Mouse (Mus musculus): ENCODE measurements around the gene Gm10217. TPM values are rescaled to one million over a fixed set of nuclear protein-coding genes. Genes with fewer than 3 reads are reported as not detected.

Gm10217 gene
- polyA plus RNA-seq (2012; rRNA removed): not detected in 2 replicates

- DNase-seq (ENCODE audit: low read depth): no peak
These were observed at the start of gene Gm10217 for GRCm38 (mm10) chr8:9863951-9864350. TSS of gene Gm10217 (plus strand) at chr8:9864251.

- DNase-seq (ENCODE audit: low read depth): no peak
These were observed 39.3 kb upstream of the Gm10217 start for GRCm38 (mm10) chr8:9824770-9825169.

GRCm38 (mm10) chr8:9840257-9840656 lies 23.8 kb upstream of the Gm10217 start:
- DNase-seq (ENCODE audit: low read depth): no peak

- no peak for DNase-seq (ENCODE audit: low read depth)
These were observed 4.8 kb upstream of the Gm10217 start for GRCm38 (mm10) chr8:9859286-9859685.

- no peak for DNase-seq (ENCODE audit: low read depth)
These were observed 3.4 kb upstream of the Gm10217 start for GRCm38 (mm10) chr8:9860539-9861203.

GRCm38 (mm10) chr8:9865150-9865549 lies 1.1 kb downstream of the Gm10217 start:
- DNase-seq (ENCODE audit: low read depth): no peak

- DNase-seq (ENCODE audit: low read depth): no peak
These were observed 4.0 kb downstream of the Gm10217 start for GRCm38 (mm10) chr8:9868094-9868493.

GRCm38 (mm10) chr8:9876241-9876640 lies 12.2 kb downstream of the Gm10217 start:
- DNase-seq (ENCODE audit: low read depth): no peak

- DNase-seq (ENCODE audit: low read depth): no peak
These were observed 15.9 kb downstream of the Gm10217 start for GRCm38 (mm10) chr8:9879921-9880320.

GRCm38 (mm10) chr8:9886714-9887113 lies 22.7 kb downstream of the Gm10217 start:
- DNase-seq (ENCODE audit: low read depth): no peak

GRCm38 (mm10) chr8:9899199-9899598 lies 35.1 kb downstream of the Gm10217 start:
- DNase-seq (ENCODE audit: low read depth): no peak

GRCm38 (mm10) chr8:9899673-9900072 lies 35.6 kb downstream of the Gm10217 start:
- DNase-seq (ENCODE audit: low read depth): no peak

Other genes starting within 250 kb of the Gm10217 start
- 0.15 and 0.23 TPM in 2 replicates for gene Fam155a, start 93.1 kb upstream of the Gm10217 start, polyA plus RNA-seq (2012; rRNA removed)
- 2.5 and 2.6 TPM in 2 replicates for gene Lig4, start 113.4 kb downstream of the Gm10217 start, polyA plus RNA-seq (2012; rRNA removed)
- gene Abhd13, start 113.5 kb downstream of the Gm10217 start, polyA plus RNA-seq (2012; rRNA removed): 8.9 and 9.9 TPM in 2 replicates
- gene Tnfsf13b, start 142.2 kb downstream of the Gm10217 start, polyA plus RNA-seq (2012; rRNA removed): 1.7 and 1.8 TPM in 2 replicates